Mouse (Mus musculus) lung, postnatal 0 days (tissue): ENCODE results near the gene Tab1. TPM values are rescaled to one million over a fixed set of nuclear protein-coding genes. Genes with fewer than 3 reads are reported as not detected.

Experiments
- ATAC-seq: fragments of 200-750 bp; cut with Nextera tagmentation; 2 replicates; pipeline ENCODE4 v1.8.0; 2017; ENCODE audit warnings: moderate library complexity
- DNase-seq: peaks from one replicate; pipeline ENCODE4 v3.0.0-alpha.2; 2016; ENCODE audit warnings: low spot score
- H3K27ac ChIP-seq: fragments of 300-500 bp; sonication (generic); 2 replicates; pipeline ENCODE4 v1.5.1; 2014; ENCODE audit warnings: antibody characterized with exemption, mild to moderate bottlenecking, low read length, mixed read lengths
- H3K27me3 ChIP-seq: fragments of 300-500 bp; sonication (generic); replicated peaks from 2 replicates; pipeline ENCODE4 v1.6.1; 2014; ENCODE audit warnings: low read length, mixed read lengths; ENCODE audit not compliant: insufficient read depth
- H3K36me3 ChIP-seq: fragments of 300-500 bp; sonication (generic); 2 replicates; pipeline ENCODE4 v1.6.1; 2014; ENCODE audit warnings: low read length, mixed read lengths; ENCODE audit not compliant: insufficient read depth
- H3K4me1 ChIP-seq: fragments of 300-500 bp; sonication (generic); 2 replicates; pipeline ENCODE4 v1.6.1; 2014; ENCODE audit warnings: antibody characterized with exemption, low read depth, low read length, mixed read lengths; ENCODE audit not compliant: insufficient read depth
- H3K4me2 ChIP-seq: fragments of 300-500 bp; sonication (generic); replicated peaks from 2 replicates; pipeline ENCODE4 v1.6.1; 2014; ENCODE audit warnings: low read depth, mild to moderate bottlenecking, low read length, moderate library complexity, mixed read lengths
- H3K4me3 ChIP-seq: fragments of 300-500 bp; sonication (generic); 2 replicates; pipeline ENCODE4 v1.5.1; 2014; ENCODE audit warnings: low read depth, low read length
- H3K9ac ChIP-seq: fragments of 300-500 bp; sonication (generic); replicated peaks from 2 replicates; pipeline ENCODE4 v1.6.1; 2014; ENCODE audit warnings: low read depth, mild to moderate bottlenecking
- H3K9me3 ChIP-seq: fragments of 300-500 bp; sonication (generic); 2 replicates; pipeline ENCODE4 v1.6.1; 2016; ENCODE audit warnings: low read length, mixed read lengths
- CTCF ChIP-seq: IDR thresholded peaks from 2 replicates; pipeline ENCODE4 v1.5.1; 2016; ENCODE audit warnings: antibody characterized with exemption, mild to moderate bottlenecking
- EP300 ChIP-seq: IDR thresholded peaks from 2 replicates; pipeline ENCODE4 v1.6.1; 2016; ENCODE audit warnings: antibody characterized with exemption, mild to moderate bottlenecking, control low read depth
- WGBS: fragments of 180-500 bp; shearing (Covaris S2); extraction: QIAGEN DNeasy Blood & Tissue Kit; methylation state at CpG from one replicate; pipeline ENCODE4 v1.1.7; 2014; 5-methylcytosine and 5-hydroxymethylcytosine counted together
- polyA plus RNA-seq: library from polyadenylated mRNA; unstranded; fragments of >200 nt; fragmentation: Nextera tagmentation; extraction: Ambion mirVana; gene quantifications from 2 replicates; pipeline ENCODE4 v1.2.1, GENCODE M21; 2015

The Tab1 gene
- polyA plus RNA-seq, 1 experiment from 2014 or later, result 19.1 TPM

DNA sequence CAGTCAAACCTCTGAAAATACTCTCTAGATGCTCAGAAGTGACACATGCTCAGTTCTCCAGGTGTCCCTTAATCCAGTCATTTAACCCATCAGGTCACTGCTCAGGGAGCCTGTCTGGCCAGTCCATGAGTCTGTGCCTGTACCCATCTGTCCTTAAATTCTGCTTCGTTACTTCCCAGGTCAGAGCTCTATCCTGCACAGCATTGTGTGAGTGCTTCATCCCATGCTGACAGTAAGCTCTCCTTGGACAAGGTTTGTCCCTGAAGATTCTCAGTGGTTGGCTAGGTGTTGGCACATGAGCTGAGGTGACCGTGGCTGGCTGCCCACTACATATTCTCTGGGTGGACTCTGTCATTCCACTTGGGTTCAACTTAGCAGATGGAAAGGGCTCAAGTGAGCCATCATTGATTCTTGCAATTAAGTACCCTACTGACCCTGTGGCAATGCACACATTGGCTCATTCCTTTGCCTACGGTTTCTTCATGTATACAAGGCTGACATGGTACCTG, 73.2 kb downstream of the Tab1 start:
- whole genome bisulfite sequencing, result 84% methylated on average over 3 of the region's 3 CpGs
- H3K36me3 ChIP-seq, result no peaks in the 10 kb centered on the region
- DNase-seq (no peak), ATAC-seq (no peak)
- TF ChIP-seq CTCF, result no peak
- no peak for TF ChIP-seq EP300
- H3K27me3 ChIP-seq, result no peaks in the 10 kb centered on the region
- no peak overlapping the region for H3K9ac ChIP-seq
- H3K4me1 ChIP-seq, result no peaks in the 10 kb centered on the region
- H3K4me2 ChIP-seq, result no peak overlapping the region
- H3K27ac ChIP-seq, result no peak overlapping the region
- H3K9me3 ChIP-seq, result no peaks in the 10 kb centered on the region
- H3K4me3 ChIP-seq, result no peak overlapping the region

DNA sequence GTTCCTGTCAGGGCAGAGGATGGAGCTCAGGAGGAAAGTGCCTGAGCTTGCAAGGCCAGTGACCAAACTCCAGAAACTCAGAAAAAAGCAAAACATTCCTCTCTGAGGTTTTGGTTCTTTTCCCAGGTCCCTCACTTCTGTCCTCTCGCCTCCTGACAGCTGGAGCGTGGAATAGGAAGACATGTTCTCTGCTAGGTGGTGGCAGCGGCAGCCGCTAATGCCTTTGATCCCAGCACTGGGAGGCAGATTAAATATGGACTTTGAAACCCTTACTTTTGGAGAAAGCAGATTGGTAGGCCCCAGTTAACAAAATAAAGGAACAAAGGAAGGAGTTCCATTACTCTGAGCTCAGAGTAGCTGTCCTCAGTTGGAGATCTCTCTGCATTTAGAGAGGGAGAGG, 75.5 kb downstream of the Tab1 start:
- ATAC-seq, result no peak
- no peaks in the 10 kb centered on the region for H3K36me3 ChIP-seq
- DNase-seq, result no peak
- TF ChIP-seq EP300 (no peak), CTCF (no peak)
- H3K27me3 ChIP-seq, result no peaks in the 10 kb centered on the region
- no peak overlapping the region for H3K4me3 ChIP-seq
- H3K4me2 ChIP-seq, result no peak overlapping the region
- no peak overlapping the region for H3K27ac ChIP-seq
- WGBS, result 30% methylated on average over 4 of the region's 4 CpGs
- H3K4me1 ChIP-seq, result no peaks in the 10 kb centered on the region
- H3K9me3 ChIP-seq, result no peaks in the 10 kb centered on the region
- no peak overlapping the region for H3K9ac ChIP-seq

Other genes starting within 250 kb of the Tab1 start
- gene Apobec3, start 241.5 kb upstream of the Tab1 start, polyA plus RNA-seq, result 24.8 and 29.5 TPM in 2 replicates
- 4.1 and 4.5 TPM in 2 replicates for gene Cbx7, start 162.0 kb upstream of the Tab1 start, polyA plus RNA-seq
- gene Pdgfb, start 118.2 kb upstream of the Tab1 start, polyA plus RNA-seq, result 10.5 and 14.2 TPM in 2 replicates
- 34.4 and 35.3 TPM in 2 replicates for gene Syngr1, start 41.8 kb upstream of the Tab1 start, polyA plus RNA-seq
- 554 and 577 TPM in 2 replicates for gene Rpl3, start 41.3 kb upstream of the Tab1 start, polyA plus RNA-seq
- 3.0 and 3.9 TPM in 2 replicates for gene Mgat3, start 40.6 kb downstream of the Tab1 start, polyA plus RNA-seq
- 13.2 and 13.7 TPM in 2 replicates for gene Mief1, start 100.9 kb downstream of the Tab1 start, polyA plus RNA-seq
- not detected in 2 replicates for gene AC140267.1, start 102.7 kb downstream of the Tab1 start, polyA plus RNA-seq
- 113 and 115 TPM in 2 replicates for gene Atf4, start 122.1 kb downstream of the Tab1 start, polyA plus RNA-seq
- 34.7 and 36.1 TPM in 2 replicates for gene Rps19bp1, start 131.2 kb downstream of the Tab1 start, polyA plus RNA-seq
- gene Cacna1i, start 154.1 kb downstream of the Tab1 start, polyA plus RNA-seq, result not detected in 2 replicates